8 mouse cellular contexts compared by ENCODE assay signal in the genomic region with DNA sequence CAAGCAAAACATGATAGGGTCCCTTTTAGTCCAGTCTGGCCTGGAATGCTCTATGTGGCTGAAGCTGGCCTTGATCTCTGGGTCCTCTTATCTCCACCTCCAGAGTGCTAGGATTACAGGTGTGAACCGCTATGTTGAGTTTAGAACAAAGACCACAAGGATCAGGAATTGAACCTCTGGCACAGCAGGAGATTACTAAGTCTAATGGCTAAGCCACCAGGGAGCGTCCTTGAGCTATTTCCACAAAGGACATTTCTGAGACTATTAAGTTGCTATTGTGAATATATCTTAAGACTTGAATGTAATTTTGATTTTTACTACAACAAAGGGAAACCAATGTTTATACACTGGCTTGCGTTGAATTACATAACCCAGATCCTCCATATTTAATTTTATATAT. TPM values are rescaled to one million over a fixed set of nuclear protein-coding genes. Genes with fewer than 3 reads are reported as not detected.
A peak's percentile ranks its signal among the peaks of the same experiment; 100 is the strongest.
DNase-seq lines count a peak whose midpoint lies in the region; ATAC-seq and TF ChIP-seq lines count a peak whose summit lies in the region.

No protein-coding gene starts in this region.

- no peaks in the 10 kb centered on the region for H3K9me3 ChIP-seq in heart, embryonic 10.5 days
- no peaks in the 10 kb centered on the region for H3K9me3 ChIP-seq in hindbrain, embryonic 13.5 days

- H3K4me3 ChIP-seq in thymus, adult 2 months (ENCODE audit: control insufficient read depth, insufficient read depth, low read length), result no peak overlapping the region
- H3K4me3 ChIP-seq in heart, embryonic 10.5 days, result no peak overlapping the region
- H3K4me3 ChIP-seq in hindbrain, embryonic 13.5 days, result no peak overlapping the region

- no peak overlapping the region for H3K9ac ChIP-seq in hindbrain, embryonic 13.5 days

- H3K4me2 ChIP-seq in hindbrain, embryonic 13.5 days, result no peak overlapping the region

- intact Hi-C loops in heart, postnatal 25 days (cut with DNase I), result loop anchor here (1.0 to 5.0 kb wide), 3 partner anchors 188 to 432 kb away; no protein-coding TSS in a partner anchor

- no peak overlapping the region for H3K27ac ChIP-seq in thymus, adult 2 months (ENCODE audit: control insufficient read depth, insufficient read depth, low read length)
- H3K27ac ChIP-seq in heart, embryonic 10.5 days, result no peak overlapping the region
- no peak overlapping the region for H3K27ac ChIP-seq in hindbrain, embryonic 13.5 days

- no peak for TF ChIP-seq POLR2A in thymus, adult 2 months (IDR thresholded peaks at IDR 0.05; ENCODE audit: control insufficient read depth, extremely low read depth, insufficient read depth, low read length, poor library complexity)

- DNase-seq in heart, adult 11 months, result peak; percentile 62
- DNase-seq in heart, postnatal 25 days (ENCODE audit: low spot score), result no peak
- DNase-seq in thymus, adult 2 months, result peak; percentile 16
- DNase-seq in thymus, postnatal 10 days (ENCODE audit: low spot score in 2 of 2), result no peak
- DNase-seq in heart, embryonic 10.5 days (ENCODE audit: low spot score), result peak; percentile 54
- peak; percentile 65 for DNase-seq in lung, postnatal 36 days

- H3K4me1 ChIP-seq in thymus, adult 2 months (replicated peaks; ENCODE audit: control insufficient read depth, insufficient read depth, low read length), result no peaks in the 10 kb centered on the region
- no peaks in the 10 kb centered on the region for H3K4me1 ChIP-seq in heart, embryonic 10.5 days
- H3K4me1 ChIP-seq in hindbrain, embryonic 13.5 days (replicated peaks), result no peaks in the 10 kb centered on the region

- H3K36me3 ChIP-seq in thymus, adult 2 months (ENCODE audit: control insufficient read depth, insufficient read depth, low read length), result no peaks in the 10 kb centered on the region
- H3K36me3 ChIP-seq in heart, embryonic 10.5 days, result no peaks in the 10 kb centered on the region
- no peaks in the 10 kb centered on the region for H3K36me3 ChIP-seq in hindbrain, embryonic 13.5 days

- WGBS in thymus, adult 2 months, result 55% methylated on average over 3 of the region's 3 CpGs
- WGBS in heart, embryonic 10.5 days, result 43% methylated on average over 3 of the region's 3 CpGs
- WGBS in hindbrain, embryonic 13.5 days, result 63% methylated on average over 3 of the region's 3 CpGs

- H3K27me3 ChIP-seq in thymus, adult 2 months (ENCODE audit: control insufficient read depth, insufficient read depth, low read length), result no peaks in the 10 kb centered on the region
- H3K27me3 ChIP-seq in heart, embryonic 10.5 days (ENCODE audit: insufficient read depth, poor library complexity, severe bottlenecking), result 0 out of 2 replicates have a peak, but pooled peaks cover 5% of the 10 kb centered on the region
- H3K27me3 ChIP-seq in hindbrain, embryonic 13.5 days, result no peaks in the 10 kb centered on the region

- ATAC-seq in monocyte, adult 5-6 weeks (replicated peaks; ENCODE audit: insufficient number of reproducible peaks, low FRiP score, low TSS enrichment, poor library complexity, severe bottlenecking), result no peak
- ATAC-seq in hindbrain, embryonic 13.5 days (ENCODE audit: low FRiP score), result no peak

- TF ChIP-seq CTCF in thymus, adult 2 months (IDR thresholded peaks at IDR 0.05; ENCODE audit: borderline replicate concordance, control insufficient read depth, extremely low read depth, insufficient read depth, low read length, poor library complexity), result no peak

RNA-seq across cellular contexts. Expression of a gene that starts 13.0 kb away (rescaled TPM):
- under 1 TPM; 0.45 to 0.91 TPM for total RNA-seq in heart, postnatal 25 days (2021)
- polyA plus RNA-seq in thymus, adult 2 months (2012; rRNA removed), result 1.4 and 1.6 TPM in 2 replicates
- 0.18 and 0.39 TPM in 2 replicates for polyA plus RNA-seq in heart, embryonic 10.5 days (2016; fragmentation: Nextera tagmentation; extraction: Ambion mirVana)
- 1.5 to 3.5 TPM in 2 of 3 replicates, not detected in the other for total RNA-seq in monocyte, adult 5-6 weeks (2017)
- 0.52 and 1.0 TPM in 2 replicates for polyA plus RNA-seq in hindbrain, embryonic 13.5 days (2015; fragmentation: Nextera tagmentation; extraction: Ambion mirVana)

Comparison
In these comparisons a context has a peak if more than half of its experiments do, and no peak if none do; other contexts are left out.
1. DNase-seq: peak in heart, adult 11 months (single experiment), thymus, adult 2 months (single experiment), heart, embryonic 10.5 days (single experiment) and lung, postnatal 36 days (single experiment); none in heart, postnatal 25 days (single experiment) and thymus, postnatal 10 days (0 of 2).